Mouse (Mus musculus): ENCODE results near the gene Aldh16a1. TPM values are rescaled to one million over a fixed set of nuclear protein-coding genes. Genes with fewer than 3 reads are reported as not detected.

The Aldh16a1 gene
- polyA plus RNA-seq, 1 experiment from 2014 or later: 51.2 TPM

GRCm38 (mm10) chr7:45191161-45191560, 36.8 kb upstream of the Aldh16a1 start:
- WGBS: 93% methylated on average over 2 of the region's 2 CpGs
- H3K4me3 ChIP-seq: no peak overlapping the region
- H3K27ac ChIP-seq (replicated peaks): no peak overlapping the region
- no peaks in the 10 kb centered on the region for H3K36me3 ChIP-seq
- peaks cover 38% of the 10 kb centered on the region for H3K4me1 ChIP-seq
- H3K27me3 ChIP-seq (ENCODE audit: low read depth, poor library complexity, severe bottlenecking): peaks cover 77% of the 10 kb centered on the region
- no peak for DNase-seq (ENCODE audit: low spot score)
- H3K9me3 ChIP-seq (replicated peaks): no peaks in the 10 kb centered on the region

GRCm38 (mm10) chr7:45190186-45190585, 35.8 kb upstream of the Aldh16a1 start:
- 92% methylated on average over 6 of the region's 6 CpGs for WGBS
- peaks cover 30% of the 10 kb centered on the region for H3K4me1 ChIP-seq
- no peaks in the 10 kb centered on the region for H3K9me3 ChIP-seq (replicated peaks)
- peaks cover 77% of the 10 kb centered on the region for H3K27me3 ChIP-seq (ENCODE audit: low read depth, poor library complexity, severe bottlenecking)
- H3K27ac ChIP-seq (replicated peaks): no peak overlapping the region
- DNase-seq (ENCODE audit: low spot score): no peak
- H3K36me3 ChIP-seq: no peaks in the 10 kb centered on the region
- H3K4me3 ChIP-seq: no peak overlapping the region

- 59% methylated on average over 16 of the region's 16 CpGs for WGBS
- DNase-seq (ENCODE audit: low spot score): no peak
- Histone ChIP-seq H3K27ac (replicated peaks) (no peak overlapping the region), H3K27me3 (ENCODE audit: low read depth, poor library complexity, severe bottlenecking) (peaks cover 83% of the 10 kb centered on the region), H3K4me1 (peaks cover 26% of the 10 kb centered on the region), H3K36me3 (no peaks in the 10 kb centered on the region), H3K4me3 (no peak overlapping the region), H3K9me3 (replicated peaks) (no peaks in the 10 kb centered on the region)
Observed at GRCm38 (mm10) chr7:45189600-45189999, 35.2 kb upstream of the Aldh16a1 start.

GRCm38 (mm10) chr7:45185921-45186320, 31.5 kb upstream of the Aldh16a1 start:
- H3K4me3 ChIP-seq: no peak overlapping the region
- peaks cover 93% of the 10 kb centered on the region for H3K27me3 ChIP-seq (ENCODE audit: low read depth, poor library complexity, severe bottlenecking)
- DNase-seq (ENCODE audit: low spot score): no peak
- H3K27ac ChIP-seq (replicated peaks): no peak overlapping the region
- peaks cover 22% of the 10 kb centered on the region for H3K4me1 ChIP-seq
- no peaks in the 10 kb centered on the region for H3K9me3 ChIP-seq (replicated peaks)
- 71% methylated on average over 7 of the region's 7 CpGs for WGBS
- no peaks in the 10 kb centered on the region for H3K36me3 ChIP-seq

GRCm38 (mm10) chr7:45183672-45184071, 29.3 kb upstream of the Aldh16a1 start:
- no peak overlapping the region for H3K27ac ChIP-seq (replicated peaks)
- 64% methylated on average over 7 of the region's 7 CpGs for WGBS
- H3K4me3 ChIP-seq: no peak overlapping the region
- H3K36me3 ChIP-seq: no peaks in the 10 kb centered on the region
- peaks cover 98% of the 10 kb centered on the region for H3K27me3 ChIP-seq (ENCODE audit: low read depth, poor library complexity, severe bottlenecking)
- peaks cover 24% of the 10 kb centered on the region for H3K4me1 ChIP-seq
- no peaks in the 10 kb centered on the region for H3K9me3 ChIP-seq (replicated peaks)
- no peak for DNase-seq (ENCODE audit: low spot score)

GRCm38 (mm10) chr7:45182606-45183005, 28.2 kb upstream of the Aldh16a1 start:
- 16% methylated on average over 11 of the region's 11 CpGs for WGBS
- Histone ChIP-seq H3K36me3 (no peaks in the 10 kb centered on the region), H3K27ac (replicated peaks) (no peak overlapping the region; the same call in 1 of the 2 replicates), H3K9me3 (replicated peaks) (no peaks in the 10 kb centered on the region), H3K27me3 (ENCODE audit: low read depth, poor library complexity, severe bottlenecking) (peaks cover 98% of the 10 kb centered on the region), H3K4me1 (peaks cover 24% of the 10 kb centered on the region), H3K4me3 (peak overlapping the region; percentile 45)
- DNase-seq (ENCODE audit: low spot score): no peak

- peaks cover 24% of the 10 kb centered on the region for H3K4me1 ChIP-seq
- no peaks in the 10 kb centered on the region for H3K9me3 ChIP-seq (replicated peaks)
- H3K36me3 ChIP-seq: no peaks in the 10 kb centered on the region
- peak; percentile 87 for DNase-seq (ENCODE audit: low spot score)
- peaks cover 100% of the 10 kb centered on the region for H3K27me3 ChIP-seq (ENCODE audit: low read depth, poor library complexity, severe bottlenecking)
- under 1% methylated on average over 34 of the region's 34 CpGs for WGBS
- H3K27ac ChIP-seq (replicated peaks): no peak overlapping the region; the same call in 1 of the 2 replicates
- peak overlapping the region; percentile 45 for H3K4me3 ChIP-seq
Observed at GRCm38 (mm10) chr7:45182199-45182601, 27.8 kb upstream of the Aldh16a1 start.

GRCm38 (mm10) chr7:45181540-45181939, 27.2 kb upstream of the Aldh16a1 start:
- WGBS: 4% methylated on average over 35 of the region's 35 CpGs
- H3K9me3 ChIP-seq (replicated peaks): no peaks in the 10 kb centered on the region
- H3K36me3 ChIP-seq: no peaks in the 10 kb centered on the region
- peaks cover 100% of the 10 kb centered on the region for H3K27me3 ChIP-seq (ENCODE audit: low read depth, poor library complexity, severe bottlenecking)
- no peak for DNase-seq (ENCODE audit: low spot score)
- peaks cover 26% of the 10 kb centered on the region for H3K4me1 ChIP-seq
- H3K27ac ChIP-seq (replicated peaks): no peak overlapping the region
- H3K4me3 ChIP-seq: peak overlapping the region; percentile 45

- no peak for DNase-seq (ENCODE audit: low spot score)
- Histone ChIP-seq H3K9me3 (replicated peaks) (no peaks in the 10 kb centered on the region), H3K4me1 (peaks cover 31% of the 10 kb centered on the region), H3K27ac (replicated peaks) (no peak within 1 kb of the TSS), H3K4me3 (peak within 1 kb of the TSS; percentile 45), H3K27me3 (ENCODE audit: low read depth, poor library complexity, severe bottlenecking) (peaks cover 100% of the 10 kb centered on the region), H3K36me3 (no peaks in the 10 kb centered on the region)
- WGBS: 25% methylated on average over 20 of the region's 20 CpGs
Observed at GRCm38 (mm10) chr7:45180896-45181477, 26.6 kb upstream of the Aldh16a1 start, which contains the start of gene Pth2. TSS of gene Pth2 (plus strand) at chr7:45180995.

- H3K27me3 ChIP-seq (ENCODE audit: low read depth, poor library complexity, severe bottlenecking): peaks cover 100% of the 10 kb centered on the region
- H3K4me1 ChIP-seq: peaks cover 46% of the 10 kb centered on the region
- H3K36me3 ChIP-seq: no peaks in the 10 kb centered on the region
- no peak within 1 kb of the TSS for H3K27ac ChIP-seq (replicated peaks)
- H3K4me3 ChIP-seq: no peak within 1 kb of the TSS
- DNase-seq (ENCODE audit: low spot score): no peak
- WGBS: 33% methylated on average over 7 of the region's 7 CpGs
- H3K9me3 ChIP-seq (replicated peaks): no peaks in the 10 kb centered on the region
Observed at GRCm38 (mm10) chr7:45179469-45179868, 25.1 kb upstream of the Aldh16a1 start, which contains the start of gene Gfy. TSS of gene Gfy (minus strand) at chr7:45179569.

GRCm38 (mm10) chr7:45178550-45178949, 24.2 kb upstream of the Aldh16a1 start:
- H3K9me3 ChIP-seq (replicated peaks): no peaks in the 10 kb centered on the region
- peaks cover 48% of the 10 kb centered on the region for H3K4me1 ChIP-seq
- H3K4me3 ChIP-seq: no peak overlapping the region
- H3K27ac ChIP-seq (replicated peaks): no peak overlapping the region
- WGBS: 21% methylated on average over 7 of the region's 7 CpGs
- H3K36me3 ChIP-seq: no peaks in the 10 kb centered on the region
- DNase-seq (ENCODE audit: low spot score): no peak
- peaks cover 99% of the 10 kb centered on the region for H3K27me3 ChIP-seq (ENCODE audit: low read depth, poor library complexity, severe bottlenecking)

GRCm38 (mm10) chr7:45176356-45176755, 22.0 kb upstream of the Aldh16a1 start:
- DNase-seq (ENCODE audit: low spot score): no peak
- H3K9me3 ChIP-seq (replicated peaks): peaks cover 9% of the 10 kb centered on the region; the same call in 1 of the 2 replicates

GRCm38 (mm10) chr7:45175929-45176328, 21.5 kb upstream of the Aldh16a1 start:
- no peaks in the 10 kb centered on the region for H3K36me3 ChIP-seq
- WGBS: under 1% methylated on average over 23 of the region's 23 CpGs
- H3K27ac ChIP-seq (replicated peaks): 0 out of 2 replicates have a peak overlapping the region, but pooled peaks have one; percentile 13
- H3K4me1 ChIP-seq: peaks cover 27% of the 10 kb centered on the region
- peak overlapping the region; percentile 44 for H3K4me3 ChIP-seq
- no peak for DNase-seq (ENCODE audit: low spot score)
- H3K9me3 ChIP-seq (replicated peaks): peaks cover 11% of the 10 kb centered on the region
- peaks cover 97% of the 10 kb centered on the region for H3K27me3 ChIP-seq (ENCODE audit: low read depth, poor library complexity, severe bottlenecking)

More at GRCm38 (mm10) chr7:45176356-45176755, 22.0 kb upstream of the Aldh16a1 start:
- WGBS: under 1% methylated on average over 29 of the region's 31 CpGs
- Histone ChIP-seq H3K27ac (replicated peaks) (0 out of 2 replicates have a peak overlapping the region, but pooled peaks have one; percentile 13), H3K4me1 (peaks cover 32% of the 10 kb centered on the region), H3K36me3 (no peaks in the 10 kb centered on the region), H3K4me3 (peak overlapping the region; percentile 44), H3K27me3 (ENCODE audit: low read depth, poor library complexity, severe bottlenecking) (peaks cover 97% of the 10 kb centered on the region)
